Mouse (Mus musculus) gastrocnemius, adult 8-10 months (tissue): ENCODE measurements around the gene Astn1. TPM values are rescaled to one million over a fixed set of nuclear protein-coding genes. Genes with fewer than 3 reads are reported as not detected.
A peak's percentile ranks its signal among the peaks of the same experiment; 100 is the strongest.

ENCODE experiments used
- DNase-seq, 2 experiments: peaks; one replicate each; pipeline ENCODE4 v3.0.0; 2022; ENCODE audit warnings: low spot score in 2 of 2
- total RNA-seq, 4 experiments: library from RNA; stranded (reverse); gene quantifications; 2 replicates each; pipeline ENCODE4 v1.2.4; 2022

The Astn1 gene
- total RNA-seq, 4 experiments from 2014 or later = 0.11 to 0.70 (median 0.37) TPM

DNA sequence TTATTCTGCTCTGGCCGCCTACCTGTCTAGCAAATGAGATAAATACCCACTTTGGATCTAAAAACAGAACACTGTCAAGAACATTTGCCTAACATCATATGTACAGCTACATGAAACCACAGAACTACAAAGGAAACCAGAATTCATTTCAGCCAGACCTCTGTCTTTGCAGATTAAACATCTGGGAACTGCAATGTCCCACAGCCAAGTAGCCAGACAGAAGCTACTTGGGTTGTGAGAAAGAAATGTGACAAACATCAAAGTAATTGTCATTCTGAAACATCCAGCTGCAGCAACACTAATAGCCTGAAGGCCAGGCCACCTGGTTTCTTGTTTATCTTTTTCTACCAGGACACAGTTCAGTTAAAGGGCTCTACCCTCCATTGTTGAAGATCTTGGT lies 245.1 kb downstream of the Astn1 start:
- DNase-seq = no peak

DNA sequence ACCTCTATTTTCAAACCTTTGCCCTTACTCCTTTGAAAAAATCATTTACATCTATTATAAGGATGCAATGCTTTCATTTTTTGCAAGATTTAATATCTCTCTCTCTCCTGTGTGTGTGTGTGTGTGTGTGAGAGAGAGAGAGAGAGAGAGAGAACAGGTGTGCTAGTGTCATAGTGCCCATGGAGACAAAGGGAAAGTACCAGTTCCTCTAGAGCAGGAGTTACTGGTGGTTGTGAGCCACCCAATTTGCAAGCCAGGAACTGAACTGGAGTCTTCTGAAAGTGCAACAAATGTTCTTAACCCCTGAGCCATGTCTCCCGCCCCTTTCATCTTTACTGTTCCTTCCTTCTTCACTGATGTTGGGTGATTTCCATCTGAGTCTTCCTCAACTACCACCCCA lies 253.1 kb downstream of the Astn1 start:
- DNase-seq = no peak

GRCm38 (mm10) chr1:158617943-158618342 lies 255.9 kb downstream of the Astn1 start:
- no peak for DNase-seq

DNA sequence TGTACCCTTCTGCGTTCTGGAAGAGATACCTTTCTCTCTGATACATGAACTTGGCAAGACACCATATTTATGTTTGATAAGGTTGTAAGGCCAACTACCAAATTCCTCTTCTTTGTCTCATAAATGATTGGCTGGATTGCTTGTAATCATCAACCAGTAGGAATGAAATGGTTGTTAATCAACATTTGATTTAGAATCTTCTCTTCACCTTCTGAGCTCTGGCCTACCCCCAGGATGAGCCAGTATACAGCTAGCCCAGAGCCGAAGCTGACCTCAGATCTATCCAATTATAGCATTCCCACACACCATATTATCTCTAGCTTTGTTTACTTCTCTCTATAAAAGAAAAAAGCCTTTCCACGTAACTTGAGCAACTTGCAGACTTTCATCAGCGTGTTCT lies 270.9 kb downstream of the Astn1 start:
- no peak for DNase-seq

- DNase-seq = no peak
These were observed 271.4 kb downstream of the Astn1 start for GRCm38 (mm10) chr1:158633441-158633840.

- DNase-seq = no peak
These were observed 279.2 kb downstream of the Astn1 start for GRCm38 (mm10) chr1:158641306-158641705.

- DNase-seq = no peak
These were observed 280.2 kb downstream of the Astn1 start for GRCm38 (mm10) chr1:158642247-158642646.

DNA sequence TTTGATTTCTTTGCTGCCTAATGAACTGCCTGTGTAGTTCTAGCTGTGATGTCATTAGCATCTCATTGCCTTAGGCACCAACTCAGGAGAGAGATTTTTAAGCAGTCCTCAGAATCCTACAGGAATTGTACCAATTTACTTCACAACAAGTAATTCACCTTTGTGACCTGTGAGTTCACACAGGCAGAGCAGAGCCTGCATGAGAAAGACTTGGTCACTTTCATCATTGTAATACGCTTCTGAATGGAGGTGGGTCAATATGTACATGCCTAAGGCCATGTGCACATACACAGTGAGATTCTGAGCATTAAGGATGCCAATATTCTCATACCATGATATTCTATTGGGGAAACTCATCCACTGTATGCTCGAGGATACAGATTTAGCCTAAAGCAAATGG lies 290.7 kb downstream of the Astn1 start:
- no peak for DNase-seq

DNA sequence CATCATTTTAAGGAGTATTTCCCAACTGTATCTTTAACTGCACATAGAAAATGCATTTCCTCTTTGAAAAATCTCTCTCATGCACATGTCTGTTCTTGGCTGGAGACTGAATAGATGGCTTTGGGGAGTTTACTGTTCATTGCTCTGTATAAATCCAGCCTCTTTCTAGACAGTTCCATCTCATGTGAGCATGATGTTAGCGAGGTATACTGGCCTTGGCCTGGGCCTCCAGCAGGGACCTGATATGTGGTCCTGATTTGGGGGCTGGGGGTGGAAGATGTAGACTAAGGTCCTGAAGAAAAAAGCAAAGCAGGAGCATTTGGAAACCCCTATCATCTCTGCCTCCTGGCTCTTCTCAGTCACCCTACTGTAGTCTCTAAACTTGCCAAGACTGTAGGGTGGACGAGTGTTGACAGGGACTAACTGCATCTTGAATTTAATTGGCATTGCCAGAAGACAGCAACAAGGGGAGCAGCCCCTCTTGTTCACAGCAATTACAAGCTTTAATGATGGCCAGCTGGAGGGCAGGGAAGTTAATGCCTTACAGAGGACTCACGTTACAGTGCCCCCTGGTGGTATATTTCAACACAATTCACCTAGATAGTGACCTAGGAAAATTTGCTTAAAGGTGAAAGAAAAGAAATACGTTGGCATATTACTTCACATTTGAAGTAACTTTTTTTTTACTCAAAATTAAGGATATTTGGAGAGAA lies 291.9 kb downstream of the Astn1 start:
- no peak for DNase-seq

- no peak for DNase-seq
These were observed 292.6 kb downstream of the Astn1 start for GRCm38 (mm10) chr1:158654571-158655205.

DNA sequence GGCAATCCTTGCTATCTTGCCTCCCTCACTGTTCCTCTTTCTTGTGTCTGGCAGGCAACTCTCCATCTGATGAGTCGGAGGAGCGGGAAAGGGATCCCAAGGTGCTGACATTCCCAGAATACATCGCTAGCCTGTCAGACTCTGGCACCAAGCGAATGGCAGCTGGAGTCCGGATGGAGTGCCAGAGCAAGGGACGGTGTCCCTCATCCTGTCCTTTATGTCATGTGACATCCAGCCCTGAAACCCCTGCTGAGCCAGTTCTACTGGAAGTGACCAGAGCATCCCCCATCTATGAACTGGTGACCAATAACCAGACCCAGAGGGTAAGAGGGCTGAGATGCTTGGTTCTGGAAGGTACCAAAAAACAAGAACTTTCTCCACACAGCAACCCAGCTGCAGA lies 294.9 kb downstream of the Astn1 start:
- no peak for DNase-seq

DNA sequence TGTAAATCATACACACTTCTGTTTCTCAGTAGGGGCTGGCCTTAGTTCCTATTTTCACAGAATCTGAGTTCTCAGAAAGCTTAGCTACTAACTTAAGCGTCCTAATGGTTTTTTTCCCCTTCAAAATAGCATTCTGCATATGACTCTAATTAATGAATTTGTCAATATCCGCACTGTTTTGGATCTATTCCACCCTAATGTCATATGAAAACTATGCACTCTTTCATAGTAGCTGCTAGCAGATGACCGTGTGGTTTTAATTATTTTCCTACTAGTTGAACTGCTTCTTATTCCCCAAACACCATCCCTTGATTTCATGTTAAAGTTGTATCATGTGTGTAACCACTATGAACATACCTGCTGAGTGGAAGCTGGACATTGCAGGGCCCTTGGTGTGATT lies 303.9 kb downstream of the Astn1 start:
- no peak for DNase-seq

DNA sequence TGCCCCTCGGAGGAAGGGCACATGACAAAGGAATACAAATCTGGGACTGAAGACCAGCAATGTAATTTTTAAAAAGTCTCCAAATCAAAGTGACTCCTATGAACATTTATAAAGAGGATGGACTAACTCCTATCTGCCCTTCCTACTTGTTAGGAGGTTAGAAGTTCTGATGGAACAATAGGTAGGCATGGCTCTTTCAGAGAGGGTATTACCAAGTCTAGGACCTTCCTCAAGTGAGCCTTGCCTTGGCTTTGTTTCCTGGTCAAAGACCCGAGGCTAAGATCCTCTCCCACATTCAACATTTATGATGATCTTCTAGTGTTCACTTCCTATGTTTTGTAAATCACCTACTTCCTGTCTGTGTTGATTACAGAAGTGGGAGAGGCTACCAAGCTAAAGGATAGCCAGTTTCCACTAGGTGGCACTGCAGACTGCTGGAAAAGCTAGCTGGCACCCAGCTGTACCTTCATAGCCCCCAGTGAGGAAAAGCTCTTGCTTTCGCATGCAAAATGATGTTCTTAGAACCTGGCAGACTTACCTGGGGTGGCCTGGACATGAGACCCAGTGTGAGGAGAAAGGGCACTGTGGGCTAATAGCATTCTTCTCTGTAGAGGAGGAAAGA lies 308.0 kb downstream of the Astn1 start:
- DNase-seq = peak in 1 of 2 experiments; percentile 3

GRCm38 (mm10) chr1:158687726-158688125 lies 325.7 kb downstream of the Astn1 start:
- DNase-seq = no peak

- DNase-seq = no peak
These were observed 335.4 kb downstream of the Astn1 start for GRCm38 (mm10) chr1:158697423-158697822.

- DNase-seq = no peak
These were observed 335.9 kb downstream of the Astn1 start for GRCm38 (mm10) chr1:158697859-158698569.

GRCm38 (mm10) chr1:158699276-158699675 lies 337.2 kb downstream of the Astn1 start:
- DNase-seq = no peak

GRCm38 (mm10) chr1:158700147-158700546 lies 338.1 kb downstream of the Astn1 start:
- DNase-seq = no peak

GRCm38 (mm10) chr1:158701336-158701735 lies 339.3 kb downstream of the Astn1 start:
- no peak for DNase-seq

DNA sequence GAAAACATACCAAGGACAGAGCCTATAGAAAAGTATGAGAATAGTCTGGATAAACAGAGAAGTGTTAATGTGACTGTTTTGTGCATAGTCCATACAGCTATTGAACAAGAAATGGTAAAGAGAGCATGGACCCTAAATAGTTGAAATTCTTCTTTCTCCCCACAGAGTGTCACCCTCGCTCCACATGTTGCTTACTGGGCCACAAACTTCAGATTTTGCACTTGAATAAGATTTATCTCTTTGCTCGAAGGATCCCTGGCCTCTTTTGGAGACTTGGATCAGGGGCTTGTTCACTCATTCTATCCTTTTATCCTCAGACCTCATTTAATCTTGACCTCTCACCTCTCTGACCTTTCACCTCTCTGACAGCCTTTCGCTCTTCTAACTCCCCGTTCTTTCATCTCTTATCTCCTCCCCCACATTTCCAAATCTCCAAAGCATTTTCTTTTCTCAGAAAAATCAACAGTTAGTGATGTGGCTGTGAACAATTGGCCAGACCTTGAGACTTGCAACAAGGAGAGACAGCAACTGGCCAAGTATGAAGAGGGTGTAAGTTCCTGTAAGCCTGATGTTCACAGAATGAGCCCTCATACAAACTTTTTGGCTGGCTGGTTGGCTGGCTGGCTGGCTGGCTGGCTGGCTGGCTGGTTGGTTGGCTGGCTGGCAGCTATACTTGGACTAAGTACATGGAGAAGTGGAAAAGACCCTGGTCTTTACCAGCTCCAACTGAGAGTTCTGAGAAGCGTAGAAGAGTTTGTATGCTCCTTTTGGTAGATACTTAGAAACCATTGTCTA lies 351.4 kb downstream of the Astn1 start:
- peak in 1 of 2 experiments; percentile 44 for DNase-seq

- DNase-seq = no peak
These were observed 370.9 kb downstream of the Astn1 start for GRCm38 (mm10) chr1:158732868-158733496.
